Mouse (Mus musculus) embryonic fibroblast, embryonic 13.5 days (primary cell): Measurements from ENCODE around the gene Gdi1. TPM values are rescaled to one million over a fixed set of nuclear protein-coding genes. Genes with fewer than 3 reads are reported as not detected.

Experiments
- H3K27ac ChIP-seq: 2 replicates; pipeline ENCODE4 v1.5.1; 2012; ENCODE audit warnings: low read length, control low read depth, inconsistent platforms; ENCODE audit not compliant: insufficient read depth
- H3K4me1 ChIP-seq: 2 replicates; pipeline ENCODE4 v1.6.1; 2011; ENCODE audit warnings: low read length; ENCODE audit not compliant: control insufficient read depth, insufficient read depth
- H3K4me3 ChIP-seq: 2 replicates; pipeline ENCODE4 v1.5.1; 2011; ENCODE audit warnings: mild to moderate bottlenecking, control low read depth, low read length; ENCODE audit not compliant: insufficient read depth
- CTCF ChIP-seq: IDR thresholded peaks from 2 replicates; pipeline ENCODE4 v1.5.1; 2011; ENCODE audit warnings: mild to moderate bottlenecking, control low read depth, low read length, moderate library complexity, borderline replicate concordance; ENCODE audit not compliant: insufficient read depth
- POLR2A ChIP-seq: IDR thresholded peaks from 2 replicates; pipeline ENCODE4 v1.6.1; 2011; ENCODE audit warnings: low read depth, mild to moderate bottlenecking, control low read depth, low read length, moderate library complexity
- polyA plus RNA-seq: library from polyadenylated mRNA; stranded (reverse); fragments of >200 nt; gene quantifications from 2 replicates; pipeline ENCODE4 v1.2.4, GENCODE M21; 2011; ENCODE audit warnings: low read depth; ENCODE audit not compliant: missing spikeins, insufficient read length

Gdi1 gene
- polyA plus RNA-seq, result 184 and 194 TPM in 2 replicates

GRCm38 (mm10) chrX:74304867-74305700, at the start of gene Gdi1:
TSS of gene Gdi1 (plus strand) at chrX:74304998.
- no peak for TF ChIP-seq CTCF
- peak; percentile 96 for TF ChIP-seq POLR2A

DNA sequence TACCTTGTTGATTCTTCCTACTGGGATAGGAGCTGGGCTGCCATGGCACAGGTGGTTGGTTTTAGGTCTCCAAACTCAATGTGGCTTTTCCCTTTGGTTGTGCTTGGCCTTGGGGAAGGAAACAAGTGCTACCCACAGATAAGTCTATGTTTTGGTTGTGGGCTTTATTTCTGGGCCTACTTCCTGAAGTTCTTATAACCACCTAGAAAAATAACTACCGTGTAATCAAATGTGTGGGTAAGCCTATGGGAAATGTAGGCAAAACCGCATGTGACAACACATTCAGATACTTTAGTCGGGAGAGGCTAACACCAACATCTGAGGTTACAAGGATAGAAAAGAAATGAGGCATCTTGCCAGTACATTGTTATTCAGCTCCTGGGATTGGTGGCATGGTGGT, 47.1 kb upstream of the Gdi1 start:
- Histone ChIP-seq H3K4me3 (no peak overlapping the region), H3K4me1 (no peaks in the 10 kb centered on the region), H3K27ac (no peak overlapping the region)
- TF ChIP-seq CTCF (no peak), POLR2A (no peak)

More at GRCm38 (mm10) chrX:74304867-74305700, at the start of gene Gdi1:
- H3K27ac ChIP-seq, result peak within 1 kb of the TSS; percentile 44
- peak within 1 kb of the TSS; percentile 61 for H3K4me3 ChIP-seq
- no peaks in the 10 kb centered on the region for H3K4me1 ChIP-seq

DNA sequence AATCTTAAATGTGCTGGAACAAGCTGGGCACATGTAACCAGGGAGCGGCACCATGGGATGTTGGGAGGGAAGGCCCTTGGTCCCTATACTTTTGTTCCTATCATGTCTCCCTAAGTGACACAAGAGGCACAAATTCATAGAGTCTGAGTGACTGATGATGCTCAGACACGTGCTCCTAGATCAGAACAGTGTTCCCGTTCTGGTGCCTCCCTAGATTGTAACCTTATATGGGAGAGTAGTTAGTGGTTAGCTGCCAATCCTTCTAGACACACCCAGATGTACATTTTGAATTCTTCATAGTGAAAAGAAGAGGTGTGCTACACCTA, 35.1 kb upstream of the Gdi1 start:
- Histone ChIP-seq H3K4me1 (0 out of 2 replicates have a peak, but pooled peaks cover 2% of the 10 kb centered on the region), H3K27ac (peak overlapping the region; percentile 99), H3K4me3 (peak overlapping the region; percentile 9; the same call in 1 of the 2 replicates)
- TF ChIP-seq CTCF (no peak), POLR2A (peak; percentile 17)

DNA sequence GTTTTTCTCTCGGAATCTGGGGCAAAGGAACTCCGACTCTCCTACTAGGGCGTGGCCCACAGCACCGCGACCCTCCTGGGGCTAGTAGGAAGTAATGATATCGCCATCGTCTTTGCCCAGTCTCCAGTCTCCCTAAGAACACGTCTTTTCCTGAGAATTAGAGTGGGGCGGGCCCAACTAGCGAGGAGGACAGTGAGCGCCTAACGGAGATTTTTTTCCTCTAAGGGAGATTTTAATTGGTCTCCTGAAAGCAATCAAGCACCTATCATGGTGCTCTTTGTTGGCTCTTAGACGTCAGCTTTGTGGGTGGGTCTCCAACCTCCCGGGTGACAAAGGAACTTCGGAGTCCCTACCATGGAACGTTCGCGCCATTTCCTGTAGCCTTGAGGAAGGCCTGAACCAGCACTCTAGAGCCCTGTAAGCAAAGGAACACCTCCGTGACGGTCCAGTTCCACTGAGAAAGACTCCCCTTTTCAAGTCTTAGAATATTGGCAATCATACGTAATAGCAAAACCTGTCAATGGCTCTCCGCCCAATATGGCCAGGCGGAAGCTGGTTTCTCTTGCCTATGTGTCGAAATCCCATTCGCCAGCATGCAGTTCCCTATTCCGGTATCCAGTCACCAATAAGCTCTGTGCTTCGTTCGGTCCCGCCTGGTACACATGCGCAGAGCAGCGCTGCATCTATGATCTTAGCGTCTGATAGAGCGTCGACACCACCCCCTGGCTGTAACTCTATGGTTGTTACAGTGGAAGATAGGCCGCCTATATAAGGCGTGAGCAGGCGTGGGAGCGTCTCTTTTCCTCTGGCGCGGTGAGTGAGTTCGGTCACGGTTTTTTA, 34.5 kb upstream of the Gdi1 start, which contains the start of gene Rpl10:
Rpl10 (plus strand) TSS at position 751 of the 840 bp plus-strand sequence.
- Histone ChIP-seq H3K4me3 (peak within 1 kb of the TSS; percentile 66), H3K4me1 (0 out of 2 replicates have a peak, but pooled peaks cover 2% of the 10 kb centered on the region), H3K27ac (peak within 1 kb of the TSS; percentile 99)
- peak; percentile 96 for TF ChIP-seq POLR2A
- no peak for TF ChIP-seq CTCF

DNA sequence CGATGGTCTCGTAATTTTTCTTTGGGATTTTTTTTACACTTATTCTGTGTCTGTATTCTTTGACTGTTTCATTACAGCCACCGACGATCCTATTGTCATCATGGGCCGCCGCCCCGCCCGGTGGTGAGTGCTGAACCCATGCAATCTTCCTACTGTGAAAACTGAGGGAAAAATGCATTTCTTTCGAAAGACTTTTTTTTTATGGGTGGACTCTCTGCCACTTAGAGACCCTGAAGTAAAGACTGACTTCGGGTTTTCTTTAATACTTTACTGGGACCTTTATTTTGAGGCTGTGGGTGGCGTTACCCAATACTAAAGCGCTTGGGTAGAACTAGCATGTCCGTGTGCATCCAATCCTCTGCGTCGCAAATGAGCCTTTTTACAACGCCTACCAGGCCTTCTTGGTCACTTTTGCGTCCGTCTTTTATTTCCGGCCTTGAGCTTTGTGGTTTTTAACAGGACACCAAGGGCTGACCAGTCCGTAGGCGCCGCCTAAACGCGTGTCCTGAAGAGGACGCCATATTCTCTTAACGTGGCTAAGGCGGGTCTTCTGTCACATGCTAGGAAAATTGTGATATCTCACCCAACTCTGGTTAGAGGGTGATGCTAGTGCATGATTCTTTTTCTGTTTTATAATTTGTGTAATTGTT, 33.8 kb upstream of the Gdi1 start:
- Histone ChIP-seq H3K27ac (peak overlapping the region; percentile 83), H3K4me1 (0 out of 2 replicates have a peak, but pooled peaks cover 2% of the 10 kb centered on the region), H3K4me3 (peak overlapping the region; percentile 66)
- TF ChIP-seq CTCF, result no peak

GRCm38 (mm10) chrX:74273422-74274322, 31.1 kb upstream of the Gdi1 start:
- no peak overlapping the region for H3K4me3 ChIP-seq
- 0 out of 2 replicates have a peak, but pooled peaks cover 2% of the 10 kb centered on the region for H3K4me1 ChIP-seq
- H3K27ac ChIP-seq, result no peak overlapping the region
- TF ChIP-seq CTCF (no peak), POLR2A (peak; percentile 53)

DNA sequence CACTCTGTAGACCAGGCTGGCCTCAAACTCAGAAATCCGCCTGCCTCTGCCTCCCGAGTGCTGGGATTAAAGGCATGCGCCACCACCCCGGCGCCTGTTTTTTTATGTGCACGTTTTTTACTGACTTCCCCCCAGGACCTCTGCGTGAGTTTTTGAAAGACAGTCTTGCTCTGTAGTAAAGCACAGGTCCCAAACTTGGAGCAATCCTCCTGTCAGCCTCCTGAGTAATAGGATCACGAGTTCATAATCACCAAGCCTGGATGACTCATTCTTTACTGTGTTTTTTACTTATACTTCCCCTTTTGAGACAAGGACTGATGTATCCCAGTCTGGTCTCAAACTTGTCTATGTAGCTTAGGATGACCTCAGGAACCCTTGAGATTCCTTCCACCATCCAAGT, 26.9 kb upstream of the Gdi1 start:
- H3K4me3 ChIP-seq, result no peak overlapping the region
- TF ChIP-seq CTCF (no peak), POLR2A (no peak)
- no peak overlapping the region for H3K27ac ChIP-seq
- 0 out of 2 replicates have a peak, but pooled peaks cover 2% of the 10 kb centered on the region for H3K4me1 ChIP-seq

GRCm38 (mm10) chrX:74281041-74281731, 23.6 kb upstream of the Gdi1 start:
- no peaks in the 10 kb centered on the region for H3K4me1 ChIP-seq
- peak overlapping the region; percentile 44 for H3K4me3 ChIP-seq
- H3K27ac ChIP-seq, result peak overlapping the region; percentile 35
- peak; percentile 48 for TF ChIP-seq POLR2A
- no peak for TF ChIP-seq CTCF
